Mouse (Mus musculus): ENCODE data around the gene Rab3gap1. TPM values are rescaled to one million over a fixed set of nuclear protein-coding genes. Genes with fewer than 3 reads are reported as not detected.

Rab3gap1 gene
- polyA plus RNA-seq, 1 experiment from 2014 or later: 25.6 TPM

DNA sequence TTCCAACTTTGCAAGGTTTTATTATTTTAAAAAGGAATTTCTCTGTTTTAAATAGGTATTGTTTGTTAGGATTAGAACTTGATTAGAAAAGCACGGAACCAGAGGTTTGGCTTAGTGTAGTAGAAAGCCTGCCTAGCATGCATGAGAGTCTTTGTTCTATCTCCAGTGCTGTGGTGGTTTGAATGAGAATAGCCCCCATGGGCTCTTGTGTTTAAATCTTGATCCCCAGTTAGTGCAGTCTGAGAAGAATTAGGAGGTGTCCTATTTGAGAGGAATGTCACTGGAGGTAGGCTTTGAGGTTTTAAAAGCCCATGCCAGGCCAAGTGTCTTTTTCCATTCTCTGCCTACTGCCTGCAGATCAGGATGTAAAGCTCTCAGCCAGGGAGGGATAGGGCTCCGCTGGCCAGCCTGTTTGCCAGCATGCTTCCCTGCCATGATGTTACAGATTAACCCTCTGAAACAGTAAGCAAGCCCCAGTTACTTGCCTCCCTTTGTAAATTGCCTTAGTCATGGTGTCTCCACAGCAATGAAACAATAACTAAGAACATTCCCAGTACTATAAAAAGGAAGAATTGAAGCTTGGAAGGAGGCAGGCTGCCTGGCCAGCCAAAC, 36.3 kb downstream of the Rab3gap1 start:
- Histone ChIP-seq H3K4me2 (ENCODE audit: low read depth, low read length) (no peak overlapping the region), H3K27ac (ENCODE audit: low read length) (no peak overlapping the region), H3K27me3 (ENCODE audit: control insufficient read depth, insufficient read depth, low read length) (no peaks in the 10 kb centered on the region), H3K4me3 (replicated peaks; ENCODE audit: low read length) (no peak overlapping the region), H3K36me3 (ENCODE audit: control insufficient read depth, insufficient read depth, low read length) (peaks cover 2% of the 10 kb centered on the region; the same call in 1 of the 2 replicates), H3K9me3 (replicated peaks; ENCODE audit: control insufficient read depth, low read length) (no peaks in the 10 kb centered on the region), H3K4me1 (ENCODE audit: control insufficient read depth, insufficient read depth, low read length) (no peaks in the 10 kb centered on the region), H3K9ac (ENCODE audit: low read length) (no peak overlapping the region)
- ATAC-seq (ENCODE audit: insufficient read depth, low FRiP score): no peak
- WGBS: 68% methylated on average over 2 of the region's 2 CpGs

GRCm38 (mm10) chr1:127913116-127913515, 44.5 kb downstream of the Rab3gap1 start:
- 66% methylated on average over 4 of the region's 4 CpGs for WGBS
- H3K9me3 ChIP-seq (replicated peaks; ENCODE audit: control insufficient read depth, low read length): no peaks in the 10 kb centered on the region

GRCm38 (mm10) chr1:127915316-127915715, 46.7 kb downstream of the Rab3gap1 start:
- no peak; the same call in 1 of the 2 replicates for ATAC-seq (ENCODE audit: insufficient read depth, low FRiP score)

More at GRCm38 (mm10) chr1:127913116-127913515, 44.5 kb downstream of the Rab3gap1 start:
- Histone ChIP-seq H3K4me3 (replicated peaks; ENCODE audit: low read length) (no peak overlapping the region), H3K9ac (ENCODE audit: low read length) (no peak overlapping the region), H3K4me2 (ENCODE audit: low read depth, low read length) (no peak overlapping the region), H3K27me3 (ENCODE audit: control insufficient read depth, insufficient read depth, low read length) (no peaks in the 10 kb centered on the region), H3K4me1 (ENCODE audit: control insufficient read depth, insufficient read depth, low read length) (no peaks in the 10 kb centered on the region), H3K27ac (ENCODE audit: low read length) (no peak overlapping the region), H3K36me3 (ENCODE audit: control insufficient read depth, insufficient read depth, low read length) (0 out of 2 replicates have a peak, but pooled peaks cover 9% of the 10 kb centered on the region)
- ATAC-seq (ENCODE audit: insufficient read depth, low FRiP score): no peak

DNA sequence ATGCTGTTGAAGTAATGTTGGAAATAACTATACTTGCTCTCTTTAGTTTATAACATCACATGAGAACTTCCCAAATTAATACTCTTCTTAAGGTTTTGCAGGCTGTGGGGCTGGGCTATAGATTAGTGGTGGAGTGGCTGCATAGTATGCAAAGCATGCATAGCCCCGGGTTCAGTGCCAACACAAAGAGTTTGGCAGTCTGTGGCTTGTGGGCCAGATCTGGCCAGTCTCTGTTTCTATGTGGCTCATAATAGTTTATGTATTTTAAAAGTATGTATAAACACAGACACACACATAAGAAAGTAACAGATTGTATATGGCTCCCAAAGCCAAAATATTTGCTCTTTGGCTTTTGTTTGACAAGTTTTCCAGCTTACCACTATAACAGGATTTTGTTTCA, 47.2 kb downstream of the Rab3gap1 start:
- H3K27ac ChIP-seq (ENCODE audit: low read length): no peak overlapping the region
- H3K9ac ChIP-seq (ENCODE audit: low read length): no peak overlapping the region
- H3K36me3 ChIP-seq (ENCODE audit: control insufficient read depth, insufficient read depth, low read length): peaks cover 16% of the 10 kb centered on the region; the same call in 1 of the 2 replicates
- H3K4me3 ChIP-seq (replicated peaks; ENCODE audit: low read length): no peak overlapping the region
- no peak overlapping the region for H3K4me2 ChIP-seq (ENCODE audit: low read depth, low read length)
- no peaks in the 10 kb centered on the region for H3K27me3 ChIP-seq (ENCODE audit: control insufficient read depth, insufficient read depth, low read length)
- H3K9me3 ChIP-seq (replicated peaks; ENCODE audit: control insufficient read depth, low read length): no peaks in the 10 kb centered on the region
- whole genome bisulfite sequencing: 41% methylated on average over 1 of the region's 1 CpGs
- no peaks in the 10 kb centered on the region for H3K4me1 ChIP-seq (ENCODE audit: control insufficient read depth, insufficient read depth, low read length)
- ATAC-seq (ENCODE audit: insufficient read depth, low FRiP score): peak; percentile 68; the same call in 1 of the 2 replicates

More at GRCm38 (mm10) chr1:127915316-127915715, 46.7 kb downstream of the Rab3gap1 start:
- no peaks in the 10 kb centered on the region for H3K4me1 ChIP-seq (ENCODE audit: control insufficient read depth, insufficient read depth, low read length)
- H3K27me3 ChIP-seq (ENCODE audit: control insufficient read depth, insufficient read depth, low read length): no peaks in the 10 kb centered on the region
- H3K9ac ChIP-seq (ENCODE audit: low read length): no peak overlapping the region
- 72% methylated on average over 6 of the region's 6 CpGs for WGBS
- no peak overlapping the region for H3K4me2 ChIP-seq (ENCODE audit: low read depth, low read length)
- peaks cover 16% of the 10 kb centered on the region; the same call in 1 of the 2 replicates for H3K36me3 ChIP-seq (ENCODE audit: control insufficient read depth, insufficient read depth, low read length)
- no peaks in the 10 kb centered on the region for H3K9me3 ChIP-seq (replicated peaks; ENCODE audit: control insufficient read depth, low read length)
- H3K4me3 ChIP-seq (replicated peaks; ENCODE audit: low read length): no peak overlapping the region
- H3K27ac ChIP-seq (ENCODE audit: low read length): peak overlapping the region; percentile 40; the same call in 1 of the 2 replicates

GRCm38 (mm10) chr1:127933405-127933804, 64.8 kb downstream of the Rab3gap1 start:
- ATAC-seq (ENCODE audit: insufficient read depth, low FRiP score): no peak
- Histone ChIP-seq H3K27ac (ENCODE audit: low read length) (no peak overlapping the region), H3K4me2 (ENCODE audit: low read depth, low read length) (no peak overlapping the region), H3K9ac (ENCODE audit: low read length) (no peak overlapping the region), H3K9me3 (replicated peaks; ENCODE audit: control insufficient read depth, low read length) (peaks cover under 1% of the 10 kb centered on the region; the same call in 1 of the 2 replicates), H3K4me1 (ENCODE audit: control insufficient read depth, insufficient read depth, low read length) (no peaks in the 10 kb centered on the region), H3K27me3 (ENCODE audit: control insufficient read depth, insufficient read depth, low read length) (no peaks in the 10 kb centered on the region), H3K4me3 (replicated peaks; ENCODE audit: low read length) (no peak overlapping the region), H3K36me3 (ENCODE audit: control insufficient read depth, insufficient read depth, low read length) (peaks cover 20% of the 10 kb centered on the region)
- WGBS: 80% methylated on average over 2 of the region's 2 CpGs

- ATAC-seq (ENCODE audit: insufficient read depth, low FRiP score): no peak
- Histone ChIP-seq H3K4me3 (replicated peaks; ENCODE audit: low read length) (no peak overlapping the region), H3K4me2 (ENCODE audit: low read depth, low read length) (no peak overlapping the region), H3K4me1 (ENCODE audit: control insufficient read depth, insufficient read depth, low read length) (no peaks in the 10 kb centered on the region), H3K9ac (ENCODE audit: low read length) (no peak overlapping the region), H3K27me3 (ENCODE audit: control insufficient read depth, insufficient read depth, low read length) (no peaks in the 10 kb centered on the region), H3K27ac (ENCODE audit: low read length) (no peak overlapping the region), H3K9me3 (replicated peaks; ENCODE audit: control insufficient read depth, low read length) (peaks cover 9% of the 10 kb centered on the region), H3K36me3 (ENCODE audit: control insufficient read depth, insufficient read depth, low read length) (peaks cover 29% of the 10 kb centered on the region)
- WGBS: 96% methylated on average over 5 of the region's 5 CpGs
Observed at GRCm38 (mm10) chr1:127934322-127934721, 65.7 kb downstream of the Rab3gap1 start.

- ATAC-seq (ENCODE audit: insufficient read depth, low FRiP score): no peak
Observed at GRCm38 (mm10) chr1:127937277-127937676, 68.7 kb downstream of the Rab3gap1 start.

DNA sequence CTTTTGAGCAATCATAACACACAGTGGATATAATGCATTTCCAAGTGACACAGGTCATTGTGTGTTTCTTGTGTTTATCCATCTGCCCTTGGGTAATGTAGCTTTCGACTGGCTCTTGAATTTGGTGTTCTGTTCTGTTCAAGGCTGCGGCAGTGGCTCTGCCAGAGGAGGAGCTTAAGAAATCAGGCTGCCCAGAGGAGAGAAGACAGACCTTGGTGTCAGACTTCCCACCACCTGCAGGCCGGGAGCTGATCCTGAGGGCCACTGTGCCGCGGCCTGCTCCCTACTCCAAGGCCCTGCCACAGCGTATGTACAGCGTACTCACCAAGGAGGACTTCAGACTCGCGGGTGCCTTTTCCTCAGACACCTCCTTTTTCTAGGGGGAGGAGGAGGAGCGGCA, 73.7 kb downstream of the Rab3gap1 start:
- 89% methylated on average over 10 of the region's 10 CpGs for WGBS
- no peak overlapping the region for H3K9ac ChIP-seq (ENCODE audit: low read length)
- ATAC-seq (ENCODE audit: insufficient read depth, low FRiP score): no peak
- no peak overlapping the region for H3K27ac ChIP-seq (ENCODE audit: low read length)
- H3K4me1 ChIP-seq (ENCODE audit: control insufficient read depth, insufficient read depth, low read length): 0 out of 2 replicates have a peak, but pooled peaks cover 5% of the 10 kb centered on the region
- H3K36me3 ChIP-seq (ENCODE audit: control insufficient read depth, insufficient read depth, low read length): peaks cover 33% of the 10 kb centered on the region
- no peak overlapping the region for H3K4me2 ChIP-seq (ENCODE audit: low read depth, low read length)
- H3K27me3 ChIP-seq (ENCODE audit: control insufficient read depth, insufficient read depth, low read length): no peaks in the 10 kb centered on the region
- H3K9me3 ChIP-seq (replicated peaks; ENCODE audit: control insufficient read depth, low read length): peaks cover 9% of the 10 kb centered on the region
- no peak overlapping the region for H3K4me3 ChIP-seq (replicated peaks; ENCODE audit: low read length)

More at GRCm38 (mm10) chr1:127937277-127937676, 68.7 kb downstream of the Rab3gap1 start:
- 82% methylated on average over 8 of the region's 8 CpGs for WGBS
- H3K4me1 ChIP-seq (ENCODE audit: control insufficient read depth, insufficient read depth, low read length): no peaks in the 10 kb centered on the region
- no peaks in the 10 kb centered on the region for H3K27me3 ChIP-seq (ENCODE audit: control insufficient read depth, insufficient read depth, low read length)
- no peak overlapping the region for H3K27ac ChIP-seq (ENCODE audit: low read length)
- H3K4me2 ChIP-seq (ENCODE audit: low read depth, low read length): no peak overlapping the region
- H3K9ac ChIP-seq (ENCODE audit: low read length): no peak overlapping the region
- no peak overlapping the region for H3K4me3 ChIP-seq (replicated peaks; ENCODE audit: low read length)
- H3K9me3 ChIP-seq (replicated peaks; ENCODE audit: control insufficient read depth, low read length): peaks cover 9% of the 10 kb centered on the region
- H3K36me3 ChIP-seq (ENCODE audit: control insufficient read depth, insufficient read depth, low read length): peaks cover 33% of the 10 kb centered on the region

GRCm38 (mm10) chr1:127943516-127943915, 74.9 kb downstream of the Rab3gap1 start:
- peaks cover 20% of the 10 kb centered on the region for H3K36me3 ChIP-seq (ENCODE audit: control insufficient read depth, insufficient read depth, low read length)
- H3K4me1 ChIP-seq (ENCODE audit: control insufficient read depth, insufficient read depth, low read length): 0 out of 2 replicates have a peak, but pooled peaks cover 5% of the 10 kb centered on the region
- WGBS: 45% methylated on average over 6 of the region's 6 CpGs
- H3K4me2 ChIP-seq (ENCODE audit: low read depth, low read length): no peak overlapping the region
- H3K27me3 ChIP-seq (ENCODE audit: control insufficient read depth, insufficient read depth, low read length): no peaks in the 10 kb centered on the region
- no peak overlapping the region for H3K4me3 ChIP-seq (replicated peaks; ENCODE audit: low read length)
- H3K9ac ChIP-seq (ENCODE audit: low read length): no peak overlapping the region
- peaks cover 8% of the 10 kb centered on the region for H3K9me3 ChIP-seq (replicated peaks; ENCODE audit: control insufficient read depth, low read length)
- H3K27ac ChIP-seq (ENCODE audit: low read length): no peak overlapping the region
- peak; percentile 12; the same call in 1 of the 2 replicates for ATAC-seq (ENCODE audit: insufficient read depth, low FRiP score)
